Mouse (Mus musculus) adrenal gland, adult 2 months (tissue): ENCODE data around the gene Tekt4. TPM values are rescaled to one million over a fixed set of nuclear protein-coding genes. Genes with fewer than 3 reads are reported as not detected.

Experiments
- DNase-seq: peaks from one replicate; pipeline ENCODE4 v3.0.0; 2021
- polyA plus RNA-seq: library from polyadenylated mRNA; depleted of rRNA; stranded (reverse); fragments of >200 nt; gene quantifications from 2 replicates; pipeline ENCODE4 v1.2.3, GENCODE M21; 2012
- total RNA-seq, 2 experiments: library from RNA; stranded (reverse); gene quantifications; 2 replicates each; pipeline ENCODE4 v1.2.3; 2021

The Tekt4 gene
- total and polyA plus RNA-seq, 3 experiments: 0.17 TPM; not detected in 1

DNA sequence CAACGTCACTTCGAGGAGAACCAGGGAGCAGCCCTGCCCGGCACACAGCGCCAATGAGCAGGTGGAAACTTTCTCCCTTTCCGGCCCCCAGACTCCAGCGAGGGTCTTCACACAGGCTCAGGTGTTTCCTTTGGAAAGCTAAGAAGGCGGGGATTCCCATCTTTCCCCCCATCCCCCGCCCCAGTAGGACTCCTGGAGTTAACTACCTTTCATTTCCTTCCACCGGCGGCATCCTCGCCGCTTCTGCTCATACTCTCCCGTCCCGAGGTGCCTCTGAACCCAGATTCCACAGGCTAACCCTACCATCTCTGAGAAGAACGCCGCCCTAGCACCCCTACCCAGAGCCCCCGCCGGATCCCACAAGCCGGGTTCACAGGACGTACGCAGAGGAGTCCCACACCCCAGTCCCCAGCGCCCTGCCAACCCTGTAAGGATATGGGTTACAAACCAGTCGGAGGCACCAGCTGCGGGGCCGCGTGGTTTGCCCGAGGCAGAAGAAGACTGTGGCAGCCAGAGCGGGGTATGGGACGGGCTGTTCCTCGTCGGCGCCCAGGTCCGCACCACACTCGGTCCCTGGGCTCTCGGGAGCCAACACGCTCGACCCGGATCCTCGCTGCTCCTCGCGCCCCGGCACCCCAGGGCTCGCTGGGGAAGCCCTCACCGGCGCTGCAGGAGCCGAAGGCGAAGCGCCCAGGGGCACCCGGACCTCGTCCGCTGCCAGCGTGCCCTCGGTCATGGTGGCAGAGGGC is 21.8 kb upstream of the Tekt4 start:
- DNase-seq: no peak

DNA sequence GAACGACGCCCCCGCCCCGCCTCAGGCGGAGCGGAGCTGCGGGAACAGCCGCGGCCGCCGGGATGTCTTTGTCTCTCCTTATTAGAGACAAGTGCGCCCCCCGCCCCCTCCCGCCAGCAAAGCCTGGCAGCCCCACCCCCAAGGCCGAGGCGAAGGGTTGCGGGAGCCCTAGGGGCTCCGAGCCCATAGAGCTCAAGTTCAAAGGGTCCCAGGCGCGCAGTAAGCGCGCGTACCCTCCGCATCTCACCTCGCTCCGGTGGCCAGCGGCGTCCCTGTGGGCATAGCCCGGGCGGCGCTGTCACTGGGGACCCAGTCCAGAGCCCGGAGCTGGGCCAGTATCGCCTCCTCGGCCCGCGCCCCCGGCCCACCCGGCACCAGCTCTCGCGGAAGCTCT is 21.2 kb upstream of the Tekt4 start:
- DNase-seq: no peak

DNA sequence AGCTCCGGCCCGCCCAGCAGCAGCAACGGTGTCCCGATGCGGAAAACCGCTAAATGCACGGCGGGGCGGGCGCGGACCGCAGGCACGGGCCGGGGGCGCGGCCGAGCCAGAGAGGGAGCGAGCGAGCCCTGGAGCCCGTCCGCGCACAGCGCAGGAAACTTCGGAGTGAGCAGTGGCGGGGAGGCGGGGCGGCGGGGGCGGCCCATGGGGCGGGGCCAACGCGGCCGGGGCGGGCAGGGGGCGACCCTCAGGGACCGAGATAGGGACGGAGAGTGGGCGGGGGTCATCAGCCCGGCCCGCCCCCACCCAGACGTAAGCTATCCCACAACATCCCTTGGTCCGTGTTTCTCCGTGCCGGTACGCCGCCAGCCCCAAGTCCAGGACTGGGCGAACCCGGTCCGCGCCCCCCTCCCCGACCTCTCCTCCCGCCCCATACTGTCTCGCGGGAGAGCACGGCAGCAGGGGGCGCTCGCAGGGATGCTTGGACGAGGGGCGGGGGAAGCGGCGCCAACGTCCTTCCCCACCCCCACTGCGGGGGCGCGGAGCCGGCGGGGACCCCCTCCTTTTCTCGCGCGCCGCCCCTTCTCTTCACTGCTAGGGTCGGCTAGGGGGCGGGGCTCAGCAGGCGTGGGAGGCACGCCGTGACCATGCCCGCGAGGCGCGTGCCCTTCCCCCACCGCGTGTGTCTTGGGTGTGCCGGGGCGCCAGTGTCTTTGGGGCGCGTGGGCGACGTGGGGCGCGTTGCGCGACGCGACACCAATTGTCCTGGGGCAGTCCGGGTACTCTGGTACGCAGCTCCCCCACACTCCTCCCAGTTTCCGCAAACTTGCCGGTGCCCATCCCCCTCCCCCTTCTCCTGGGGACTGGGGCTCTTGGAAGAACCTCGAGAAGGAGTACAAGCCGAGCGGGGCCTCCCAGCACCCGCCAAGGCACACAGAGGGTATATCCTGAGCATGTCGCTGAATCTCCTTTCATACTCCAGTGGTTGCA is 20.5 kb upstream of the Tekt4 start, which contains the start of gene Cacna1h:
TSS of gene Cacna1h (minus strand) at position 167 of the 990 bp plus-strand sequence.
- DNase-seq: peak; percentile 84

DNA sequence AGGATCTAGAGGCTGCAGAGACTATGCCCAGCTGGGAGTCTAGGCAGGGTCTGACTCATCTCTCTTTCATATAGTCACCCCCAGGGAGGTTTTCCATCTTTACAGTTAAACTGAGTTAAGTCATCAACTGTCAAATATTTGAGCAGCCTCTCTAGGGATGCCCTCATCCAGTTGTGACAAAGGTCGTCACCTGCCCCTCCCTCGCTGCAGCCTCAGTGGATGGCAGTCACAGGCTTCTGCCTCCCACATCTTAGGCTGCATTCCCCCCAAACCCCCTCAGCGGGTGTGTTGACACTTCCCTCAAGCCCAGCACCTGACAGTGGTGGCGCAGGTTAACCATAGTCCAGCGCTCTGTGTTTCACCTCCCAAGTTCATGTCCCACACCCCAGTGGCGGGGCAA is 13.0 kb upstream of the Tekt4 start:
- no peak for DNase-seq

- no peak for DNase-seq
Measured at GRCm38 (mm10) chr17:25442889-25443288, 11.5 kb upstream of the Tekt4 start.

DNA sequence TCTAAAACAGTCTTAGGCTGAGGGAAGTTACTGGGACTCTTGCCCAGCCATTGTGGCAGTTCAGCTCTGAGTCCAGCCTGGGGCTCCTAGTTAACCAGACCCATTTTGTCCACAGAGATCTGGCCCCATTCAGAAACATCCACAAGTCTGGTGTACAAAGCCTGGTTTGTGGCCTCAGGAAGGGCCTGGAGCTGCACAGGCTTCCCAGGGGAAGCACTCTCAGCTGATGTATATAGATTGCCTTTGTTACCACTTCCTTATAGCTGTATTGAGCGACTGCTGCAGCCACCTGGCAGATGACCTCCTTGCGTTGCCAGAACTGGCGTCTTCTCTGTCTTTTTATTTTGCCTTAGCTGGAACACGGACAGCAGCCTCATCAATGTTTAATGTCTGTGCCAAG is 9.3 kb upstream of the Tekt4 start:
- DNase-seq: no peak

- no peak for DNase-seq
Measured at GRCm38 (mm10) chr17:25445841-25446240, 8.6 kb upstream of the Tekt4 start.

DNA sequence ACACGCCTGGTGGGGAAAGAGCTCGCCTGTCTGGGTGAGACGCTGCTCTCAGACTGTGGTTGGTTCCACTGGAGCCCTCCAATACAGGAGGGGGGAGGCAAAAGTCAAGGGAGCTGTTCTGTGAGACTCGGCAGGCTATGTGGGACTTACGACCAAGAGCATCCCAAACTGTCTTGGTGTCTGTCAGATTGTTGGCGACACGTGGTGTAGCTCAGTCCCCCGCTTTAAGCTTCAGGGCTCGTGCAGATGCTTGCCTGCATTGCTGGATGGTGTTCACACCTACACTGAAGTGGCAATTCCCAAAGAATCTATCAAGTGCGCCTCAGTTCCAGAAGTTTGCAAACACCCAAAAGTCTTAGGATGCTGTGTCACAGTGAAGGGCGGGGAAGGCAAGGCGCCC is 6.5 kb upstream of the Tekt4 start:
- DNase-seq: no peak

DNA sequence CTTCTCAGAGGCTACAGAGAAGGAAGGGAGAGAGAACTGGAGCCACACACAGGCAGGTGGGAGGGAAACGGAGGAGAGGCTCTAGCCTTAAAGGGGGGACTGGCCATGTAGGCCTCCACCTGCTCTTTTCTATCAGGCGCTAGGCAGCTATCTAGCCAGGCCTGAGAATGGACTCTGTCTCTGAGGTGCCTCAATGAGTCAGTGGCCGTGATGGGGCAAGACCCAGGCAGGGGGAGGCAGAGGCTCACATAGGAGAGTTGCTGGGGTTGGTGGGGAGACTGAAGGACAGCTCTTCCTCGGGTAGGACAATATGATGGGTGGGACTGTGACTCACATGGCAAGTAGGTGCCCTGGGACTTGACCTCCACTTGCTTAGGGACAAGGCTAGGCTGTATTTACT is 4.1 kb upstream of the Tekt4 start:
- DNase-seq: peak; percentile 68

DNA sequence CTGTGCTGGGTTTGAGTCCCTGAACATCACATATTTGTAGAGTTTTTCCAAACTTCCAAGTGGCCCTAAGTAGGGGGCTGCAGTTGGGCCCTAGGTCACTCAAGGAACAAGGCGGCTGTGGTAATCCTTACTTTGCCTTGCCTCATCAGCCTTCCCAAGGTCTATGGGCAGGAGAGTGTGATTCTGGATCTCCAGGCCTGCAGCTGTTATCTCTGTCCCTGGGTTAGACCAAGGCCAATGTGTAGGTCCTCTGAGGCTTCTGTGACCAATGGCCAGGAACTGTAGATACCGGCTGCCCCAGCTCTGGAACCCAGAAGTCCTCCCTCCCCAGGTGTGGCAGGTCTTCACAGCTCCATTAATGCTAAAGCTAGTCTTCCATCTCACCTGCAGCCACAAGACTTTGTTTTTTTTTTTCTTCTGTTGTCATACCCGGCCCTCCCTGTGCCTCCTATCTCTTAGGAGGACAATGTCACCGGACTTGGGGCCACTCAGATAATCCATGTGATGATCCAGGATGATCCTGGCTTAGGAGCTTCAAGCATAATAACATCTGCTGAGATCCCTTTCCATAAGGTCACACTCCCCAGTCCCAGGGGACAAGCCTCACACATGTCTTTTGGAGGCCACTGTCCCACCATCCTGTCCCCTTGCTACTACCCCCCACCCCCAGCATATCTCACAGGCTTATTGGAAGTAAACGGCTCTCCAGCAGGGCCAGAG is 2.0 kb upstream of the Tekt4 start:
- DNase-seq: no peak

- DNase-seq: no peak
Measured at GRCm38 (mm10) chr17:25456540-25456939, 2.1 kb downstream of the Tekt4 start.

- DNase-seq: peak; percentile 54
Measured at GRCm38 (mm10) chr17:25462236-25462875, 7.9 kb downstream of the Tekt4 start.

GRCm38 (mm10) chr17:25463326-25463945 is 9.0 kb downstream of the Tekt4 start:
- DNase-seq: peak; percentile 56

GRCm38 (mm10) chr17:25464091-25464490 is 9.7 kb downstream of the Tekt4 start:
- no peak for DNase-seq

DNA sequence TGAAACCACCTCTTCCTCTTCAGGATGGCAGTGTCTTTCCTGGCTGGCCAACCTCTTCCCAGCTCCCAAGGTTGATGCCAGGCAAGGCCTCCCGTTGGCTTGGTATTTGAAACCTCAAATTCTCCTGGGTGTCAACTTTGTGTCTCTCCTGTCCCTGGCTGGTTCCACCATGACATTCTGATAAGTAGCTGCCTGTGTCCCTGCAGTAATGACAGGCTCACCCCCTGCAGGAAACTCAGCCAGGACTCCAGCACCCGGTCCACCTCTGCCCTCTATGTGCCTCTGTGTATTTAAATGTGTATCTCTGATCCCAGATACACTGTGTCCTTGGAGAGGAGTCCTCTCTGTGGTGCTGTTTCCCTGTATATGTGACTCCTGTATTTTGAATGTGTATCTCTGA is 11.8 kb downstream of the Tekt4 start:
- DNase-seq: no peak

DNA sequence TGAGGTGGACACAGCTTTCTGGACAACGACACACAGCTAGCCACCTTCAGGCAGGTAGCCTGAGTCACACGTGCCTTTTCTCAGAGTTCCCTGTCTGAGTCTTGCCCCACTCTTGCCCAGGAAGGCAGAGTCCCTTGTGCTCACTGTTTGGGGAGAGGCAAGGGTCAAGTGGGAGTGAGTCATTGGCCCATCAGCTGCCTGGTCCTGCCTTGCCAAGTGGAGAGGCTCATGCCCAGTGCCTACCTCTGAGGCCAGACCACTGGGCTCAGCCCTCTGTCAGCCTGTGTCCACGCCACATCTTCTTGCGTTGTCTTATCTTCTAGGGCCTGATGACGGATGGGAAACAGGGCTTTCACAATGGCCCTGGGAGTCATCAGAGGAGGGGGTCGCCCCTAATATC is 13.4 kb downstream of the Tekt4 start:
- DNase-seq: peak; percentile 78

- peak; percentile 75 for DNase-seq
Measured at GRCm38 (mm10) chr17:25468301-25468700, 13.9 kb downstream of the Tekt4 start.

DNA sequence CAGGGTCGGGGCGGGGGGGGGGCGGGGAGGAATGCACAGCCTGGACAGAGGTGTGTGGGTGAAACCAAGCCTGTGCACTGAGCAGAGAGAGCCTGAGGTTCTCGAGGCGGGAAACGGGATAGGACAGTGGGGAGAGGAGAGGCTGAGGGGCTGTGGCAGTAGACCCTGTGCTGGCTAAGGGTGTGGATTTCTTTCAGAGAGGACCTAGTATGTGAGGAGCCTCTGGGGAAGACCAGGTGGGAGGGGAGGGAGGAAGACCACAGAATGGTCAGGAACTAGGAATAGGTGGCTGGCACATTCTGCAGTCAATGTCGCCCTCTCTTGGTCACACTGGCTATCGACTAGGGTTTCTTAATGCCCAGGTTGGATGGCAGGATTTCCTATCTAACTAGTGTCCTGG is 15.4 kb downstream of the Tekt4 start:
- peak; percentile 66 for DNase-seq

DNA sequence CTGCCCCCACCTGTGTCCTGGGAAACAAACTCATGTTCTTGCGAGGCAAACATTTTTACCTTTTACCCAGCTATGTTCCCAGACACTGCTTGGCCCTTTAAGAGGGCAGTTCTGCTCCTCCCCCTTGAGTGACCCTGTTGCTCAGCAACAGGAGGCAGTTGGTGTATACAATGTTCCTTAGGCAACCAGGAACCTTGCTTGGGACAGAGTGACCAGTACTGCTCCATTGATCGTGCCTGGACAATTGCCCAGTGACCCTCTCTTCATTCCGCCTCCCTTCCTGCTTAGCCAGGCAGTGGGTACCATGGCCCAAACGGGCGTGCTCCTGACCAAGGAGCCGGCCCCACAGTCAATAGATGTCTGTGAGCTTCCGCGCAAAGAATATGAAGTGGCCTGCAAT is 17.0 kb downstream of the Tekt4 start:
- no peak for DNase-seq

DNA sequence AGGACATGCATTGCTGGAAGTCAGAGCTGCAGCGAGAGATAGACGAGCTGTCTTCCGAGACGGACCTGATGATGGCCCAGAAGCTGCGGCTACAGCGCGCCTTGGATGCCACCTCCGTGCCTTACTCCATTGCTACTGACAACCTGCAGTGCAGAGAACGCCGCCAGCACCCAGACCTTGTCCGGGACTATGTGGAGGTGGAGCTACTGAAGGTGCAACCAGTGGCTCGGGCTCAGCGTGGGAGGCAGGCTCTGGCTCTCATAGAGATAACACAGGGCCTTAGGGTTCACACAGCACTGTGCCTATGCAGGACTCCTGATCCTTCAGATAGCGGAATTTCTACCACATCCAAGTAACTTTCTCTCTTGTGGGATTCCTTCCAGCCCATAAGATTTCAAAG is 17.6 kb downstream of the Tekt4 start:
- no peak for DNase-seq

- DNase-seq: peak; percentile 61
Measured at GRCm38 (mm10) chr17:25474330-25475077, 20.1 kb downstream of the Tekt4 start.
